Mouse (Mus musculus): ENCODE results near the gene Bod1. TPM values are rescaled to one million over a fixed set of nuclear protein-coding genes. Genes with fewer than 3 reads are reported as not detected.

The Bod1 gene
- total and polyA plus RNA-seq, 2 experiments from 2014 or later = 69.9 to 96.1 TPM

DNA sequence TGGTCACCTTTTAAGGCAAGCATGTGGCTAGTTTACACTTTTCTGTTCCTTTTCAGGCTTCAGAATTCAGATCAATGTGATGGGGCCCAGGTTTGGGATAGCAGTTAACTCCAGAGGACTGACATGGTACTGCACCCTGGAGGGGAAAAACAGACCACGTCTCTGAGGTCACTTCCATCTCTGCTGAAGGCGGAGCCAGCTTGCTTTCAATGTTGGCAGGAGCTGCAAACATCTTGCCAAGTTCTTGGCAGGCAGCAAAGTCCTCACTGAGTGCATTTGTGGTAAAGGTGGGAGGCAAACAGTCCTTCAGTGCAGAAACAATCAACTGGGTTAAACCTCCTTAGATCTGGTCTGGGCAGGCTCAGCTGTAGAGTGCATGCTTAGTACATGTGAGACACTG is 7.5 kb downstream of the Bod1 start:
- Histone ChIP-seq H3K27me3 (ENCODE audit: control insufficient read depth, insufficient read depth, low read length) (no peaks in the 10 kb centered on the region), H3K27ac (ENCODE audit: low read depth) (peak overlapping the region; percentile 84), H3K4me3 (ENCODE audit: low read depth, low read length) (no peak overlapping the region), H3K4me1 (ENCODE audit: control insufficient read depth, insufficient read depth) (peaks cover 19% of the 10 kb centered on the region), H3K9ac (replicated peaks; ENCODE audit: low read depth, low read length) (no peak overlapping the region), H3K4me2 (ENCODE audit: low read depth, low read length) (no peak overlapping the region), H3K9me3 (replicated peaks; ENCODE audit: control insufficient read depth, low read length) (no peaks in the 10 kb centered on the region), H3K36me3 (replicated peaks; ENCODE audit: control insufficient read depth, insufficient read depth, low read length) (peaks cover 45% of the 10 kb centered on the region)
- DNase-seq (ENCODE audit: low spot score) = peak; percentile 65
- 59% methylated on average over 2 of the region's 2 CpGs for WGBS
- TF ChIP-seq CTCF (IDR thresholded peaks at IDR 0.05; ENCODE audit: low read depth) (peak; percentile 31), EP300 (IDR thresholded peaks at IDR 0.05; ENCODE audit: low read depth) (no peak)
- peak; percentile 66 for ATAC-seq (ENCODE audit: insufficient read depth, low read depth)

GRCm38 (mm10) chr11:31663501-31663900 is 8.2 kb downstream of the Bod1 start:
- peaks cover 19% of the 10 kb centered on the region for H3K4me1 ChIP-seq (ENCODE audit: control insufficient read depth, insufficient read depth)
- H3K9me3 ChIP-seq (replicated peaks; ENCODE audit: control insufficient read depth, low read length) = no peaks in the 10 kb centered on the region
- TF ChIP-seq EP300 (IDR thresholded peaks at IDR 0.05; ENCODE audit: low read depth) (no peak), CTCF (IDR thresholded peaks at IDR 0.05; ENCODE audit: low read depth) (no peak)
- H3K4me3 ChIP-seq (ENCODE audit: low read depth, low read length) = no peak overlapping the region
- WGBS = 45% methylated on average over 4 of the region's 4 CpGs
- H3K36me3 ChIP-seq (replicated peaks; ENCODE audit: control insufficient read depth, insufficient read depth, low read length) = peaks cover 39% of the 10 kb centered on the region
- H3K27me3 ChIP-seq (ENCODE audit: control insufficient read depth, insufficient read depth, low read length) = no peaks in the 10 kb centered on the region
- H3K9ac ChIP-seq (replicated peaks; ENCODE audit: low read depth, low read length) = no peak overlapping the region
- DNase-seq (ENCODE audit: low spot score) (peak; percentile 78), ATAC-seq (ENCODE audit: insufficient read depth, low read depth) (peak; percentile 71)
- H3K4me2 ChIP-seq (ENCODE audit: low read depth, low read length) = peak overlapping the region; percentile 5; the same call in 1 of the 2 replicates
- peak overlapping the region; percentile 84 for H3K27ac ChIP-seq (ENCODE audit: low read depth)

DNA sequence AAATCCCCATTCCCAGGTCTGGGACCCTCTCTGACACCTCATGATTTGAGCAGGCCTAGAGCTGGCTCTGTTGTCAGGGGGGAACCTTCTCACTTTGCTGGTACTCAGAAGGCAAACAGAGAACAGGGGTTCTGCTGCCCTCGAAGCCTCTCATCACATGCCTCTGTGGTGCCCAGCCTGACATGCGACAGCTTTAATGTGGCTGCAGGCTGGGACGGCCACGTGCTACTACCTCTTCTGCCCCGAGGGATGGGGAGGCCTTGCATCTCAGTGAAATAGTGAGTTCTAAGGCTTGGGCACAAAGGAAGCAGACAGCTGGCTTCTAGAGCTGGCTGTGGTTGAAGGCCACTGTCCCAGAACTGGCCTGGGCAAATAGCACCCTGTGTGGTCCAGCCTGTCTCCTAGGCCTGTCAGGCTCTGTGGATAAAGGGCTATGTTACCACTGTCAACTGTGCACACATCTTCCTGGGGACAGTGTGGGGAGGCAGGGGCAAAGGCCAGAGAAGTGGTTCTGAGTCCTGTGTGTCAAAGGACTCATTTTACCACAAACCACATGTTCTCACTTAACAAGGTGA is 8.7 kb downstream of the Bod1 start:
- Histone ChIP-seq H3K9me3 (replicated peaks; ENCODE audit: control insufficient read depth, low read length) (no peaks in the 10 kb centered on the region), H3K27me3 (ENCODE audit: control insufficient read depth, insufficient read depth, low read length) (no peaks in the 10 kb centered on the region), H3K4me3 (ENCODE audit: low read depth, low read length) (no peak overlapping the region), H3K27ac (ENCODE audit: low read depth) (peak overlapping the region; percentile 84), H3K4me1 (ENCODE audit: control insufficient read depth, insufficient read depth) (peaks cover 19% of the 10 kb centered on the region), H3K36me3 (replicated peaks; ENCODE audit: control insufficient read depth, insufficient read depth, low read length) (peaks cover 35% of the 10 kb centered on the region), H3K4me2 (ENCODE audit: low read depth, low read length) (no peak overlapping the region), H3K9ac (replicated peaks; ENCODE audit: low read depth, low read length) (0 out of 2 replicates have a peak overlapping the region, but pooled peaks have one; percentile 8)
- TF ChIP-seq CTCF (IDR thresholded peaks at IDR 0.05; ENCODE audit: low read depth) = no peak
- ATAC-seq (ENCODE audit: insufficient read depth, low read depth) (peak; percentile 14; the same call in 1 of the 2 replicates), DNase-seq (ENCODE audit: low spot score) (no peak)
- 67% methylated on average over 5 of the region's 5 CpGs for WGBS

DNA sequence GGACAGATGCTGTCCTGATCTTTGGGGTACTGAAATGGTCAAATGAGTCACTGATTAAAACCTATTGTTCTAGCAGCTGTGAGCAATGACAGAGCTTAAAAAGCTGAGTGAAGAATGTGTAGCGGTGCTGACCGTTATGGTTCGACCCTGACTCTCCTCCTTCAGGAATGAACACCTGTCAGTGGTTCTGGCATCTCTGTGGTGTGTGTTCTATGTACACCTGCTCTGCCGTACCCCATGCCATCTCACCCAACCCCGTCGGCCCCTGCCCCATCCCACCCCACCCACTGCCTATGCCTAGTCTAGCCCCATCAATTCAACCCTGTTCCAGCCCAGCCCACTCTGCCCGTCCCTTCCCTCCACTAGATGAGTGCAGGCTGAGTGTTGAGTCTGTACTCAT is 9.5 kb downstream of the Bod1 start:
- 89% methylated on average over 7 of the region's 7 CpGs for WGBS
- no peak for TF ChIP-seq EP300 (IDR thresholded peaks at IDR 0.05; ENCODE audit: low read depth)
- no peak for TF ChIP-seq CTCF (IDR thresholded peaks at IDR 0.05; ENCODE audit: low read depth)
- H3K36me3 ChIP-seq (replicated peaks; ENCODE audit: control insufficient read depth, insufficient read depth, low read length) = peaks cover 29% of the 10 kb centered on the region

GRCm38 (mm10) chr11:31657806-31658175 is 13.9 kb downstream of the Bod1 start:
- TF ChIP-seq EP300 (IDR thresholded peaks at IDR 0.05; ENCODE audit: low read depth) = no peak
- TF ChIP-seq CTCF (IDR thresholded peaks at IDR 0.05; ENCODE audit: low read depth) = no peak
- no peak overlapping the region for H3K4me2 ChIP-seq (ENCODE audit: low read depth, low read length)
- no peak overlapping the region for H3K4me3 ChIP-seq (ENCODE audit: low read depth, low read length)
- no peak for ATAC-seq (ENCODE audit: insufficient read depth, low read depth)
- H3K9me3 ChIP-seq (replicated peaks; ENCODE audit: control insufficient read depth, low read length) = no peaks in the 10 kb centered on the region
- no peak overlapping the region for H3K27ac ChIP-seq (ENCODE audit: low read depth)
- H3K36me3 ChIP-seq (replicated peaks; ENCODE audit: control insufficient read depth, insufficient read depth, low read length) = no peaks in the 10 kb centered on the region
- no peaks in the 10 kb centered on the region for H3K27me3 ChIP-seq (ENCODE audit: control insufficient read depth, insufficient read depth, low read length)
- no peak overlapping the region for H3K9ac ChIP-seq (replicated peaks; ENCODE audit: low read depth, low read length)
- H3K4me1 ChIP-seq (ENCODE audit: control insufficient read depth, insufficient read depth) = peaks cover 7% of the 10 kb centered on the region
- no peak for DNase-seq (ENCODE audit: low spot score)

More for the DNA sequence above, 9.5 kb downstream of the Bod1 start:
- Histone ChIP-seq H3K9me3 (replicated peaks; ENCODE audit: control insufficient read depth, low read length) (no peaks in the 10 kb centered on the region), H3K4me1 (ENCODE audit: control insufficient read depth, insufficient read depth) (peaks cover 19% of the 10 kb centered on the region), H3K27ac (ENCODE audit: low read depth) (no peak overlapping the region), H3K27me3 (ENCODE audit: control insufficient read depth, insufficient read depth, low read length) (no peaks in the 10 kb centered on the region), H3K4me3 (ENCODE audit: low read depth, low read length) (no peak overlapping the region), H3K4me2 (ENCODE audit: low read depth, low read length) (no peak overlapping the region), H3K9ac (replicated peaks; ENCODE audit: low read depth, low read length) (no peak overlapping the region)
- ATAC-seq (ENCODE audit: insufficient read depth, low read depth) (no peak), DNase-seq (ENCODE audit: low spot score) (no peak)

Data from heart, postnatal 0 days (tissue).